Mouse (Mus musculus): ENCODE data around the gene Kcnk4. TPM values are rescaled to one million over a fixed set of nuclear protein-coding genes. Genes with fewer than 3 reads are reported as not detected.
"Not testable (repeated sequence)": the region's sequence is repeated elsewhere in the genome, so short reads cannot be mapped to it uniquely, and the experiment has no call there.

The Kcnk4 gene
- polyA plus RNA-seq, 1 experiment from 2014 or later = 0.85 TPM

DNA sequence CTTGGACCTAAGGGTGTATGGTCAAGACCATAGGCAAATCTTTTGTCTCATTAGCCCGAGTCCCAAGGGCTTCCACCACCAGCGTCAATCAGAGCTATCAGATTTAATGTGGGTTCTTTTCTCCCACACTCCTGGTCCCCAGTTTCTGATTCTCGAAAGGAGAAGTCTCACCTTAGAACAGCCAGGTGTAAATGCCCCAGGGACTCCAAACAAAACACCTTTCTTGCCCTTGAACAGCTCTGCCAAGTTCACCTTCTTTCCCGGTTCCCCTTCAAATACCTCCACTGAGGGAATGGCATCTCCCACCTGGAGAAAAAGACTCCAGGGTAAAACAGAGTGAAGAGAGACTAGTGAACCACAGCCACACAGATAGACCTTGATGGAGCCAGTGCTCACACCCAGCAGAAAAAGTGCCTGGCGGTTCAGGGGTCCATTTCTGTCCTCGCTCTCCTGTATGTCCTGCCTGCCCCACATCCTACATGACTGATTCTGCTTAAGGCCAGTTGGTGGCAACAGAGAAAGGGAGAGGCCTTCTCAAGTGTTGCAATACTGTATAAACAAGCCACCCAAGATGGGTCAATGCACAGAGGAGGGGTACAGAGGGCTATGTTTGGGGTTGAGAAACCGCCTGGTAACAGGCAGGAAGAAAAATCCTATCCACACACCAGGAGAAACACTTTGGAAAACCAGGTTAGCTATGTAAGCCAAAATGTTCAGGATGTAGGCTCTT, 26.3 kb downstream of the Kcnk4 start:
- peaks cover 26% of the 10 kb centered on the region for H3K4me1 ChIP-seq
- H3K4me2 ChIP-seq (replicated peaks) = peak overlapping the region; percentile 69
- H3K36me3 ChIP-seq = peaks cover 50% of the 10 kb centered on the region
- H3K27ac ChIP-seq = no peak overlapping the region
- H3K27me3 ChIP-seq = no peaks in the 10 kb centered on the region
- H3K9me3 ChIP-seq = no peaks in the 10 kb centered on the region
- peak overlapping the region; percentile 64 for H3K4me3 ChIP-seq
- no peak for ATAC-seq (ENCODE audit: low FRiP score, low read depth)
- 86% methylated on average over 7 of the region's 7 CpGs for WGBS
- peak overlapping the region; percentile 78 for H3K9ac ChIP-seq

DNA sequence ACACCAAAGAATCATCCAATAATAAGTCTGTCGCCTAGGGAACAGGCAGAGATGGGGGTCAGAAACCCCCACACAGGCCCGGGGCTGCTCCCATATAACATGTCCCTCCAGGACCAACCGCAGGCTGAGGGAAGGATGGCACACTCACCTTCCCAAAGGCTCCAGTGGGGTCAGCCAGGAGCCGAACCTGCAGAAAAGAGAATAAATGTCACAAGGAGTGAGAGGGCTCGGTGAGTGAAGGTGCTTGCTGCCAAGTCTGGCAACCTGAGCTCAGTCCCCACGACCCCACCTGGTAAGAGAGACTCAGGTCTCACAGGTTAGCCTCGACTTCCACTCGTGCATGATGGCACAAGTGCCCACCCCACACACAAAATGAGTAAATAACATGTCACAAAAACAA, 27.2 kb downstream of the Kcnk4 start:
- 88% methylated on average over 8 of the region's 8 CpGs for WGBS
- Histone ChIP-seq H3K4me1 (peaks cover 26% of the 10 kb centered on the region), H3K4me3 (no peak overlapping the region), H3K36me3 (peaks cover 41% of the 10 kb centered on the region), H3K27ac (no peak overlapping the region), H3K9me3 (no peaks in the 10 kb centered on the region), H3K4me2 (replicated peaks) (no peak overlapping the region), H3K27me3 (no peaks in the 10 kb centered on the region), H3K9ac (no peak overlapping the region)
- ATAC-seq (ENCODE audit: low FRiP score, low read depth) = no peak

DNA sequence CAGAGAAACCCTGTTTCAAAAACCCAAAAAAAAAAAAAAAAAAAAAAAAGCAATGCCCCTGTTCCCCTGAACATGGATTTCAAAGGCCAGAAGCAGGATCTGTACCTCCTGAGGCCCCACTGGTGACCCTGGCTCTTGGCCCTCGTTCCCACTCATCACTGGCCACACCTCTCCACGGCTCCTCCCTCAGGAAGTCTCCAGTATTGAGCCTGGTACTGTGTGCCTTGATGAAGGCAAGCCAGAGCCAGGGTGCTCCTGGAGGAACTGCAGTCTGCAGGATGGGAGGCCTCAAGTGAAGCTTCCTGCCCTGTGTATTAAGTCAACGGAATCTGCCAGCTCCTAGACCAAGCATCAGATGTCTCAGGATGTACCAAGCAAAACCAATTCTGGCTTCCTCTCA, 28.1 kb downstream of the Kcnk4 start:
- no peak overlapping the region for H3K27ac ChIP-seq
- H3K9me3 ChIP-seq = no peaks in the 10 kb centered on the region
- H3K4me3 ChIP-seq = no peak overlapping the region
- H3K36me3 ChIP-seq = peaks cover 32% of the 10 kb centered on the region
- WGBS = 91% methylated on average over 3 of the region's 3 CpGs
- H3K27me3 ChIP-seq = no peaks in the 10 kb centered on the region
- H3K4me1 ChIP-seq = peaks cover 22% of the 10 kb centered on the region
- H3K9ac ChIP-seq = no peak overlapping the region
- ATAC-seq (ENCODE audit: low FRiP score, low read depth) = no peak
- no peak overlapping the region for H3K4me2 ChIP-seq (replicated peaks)

DNA sequence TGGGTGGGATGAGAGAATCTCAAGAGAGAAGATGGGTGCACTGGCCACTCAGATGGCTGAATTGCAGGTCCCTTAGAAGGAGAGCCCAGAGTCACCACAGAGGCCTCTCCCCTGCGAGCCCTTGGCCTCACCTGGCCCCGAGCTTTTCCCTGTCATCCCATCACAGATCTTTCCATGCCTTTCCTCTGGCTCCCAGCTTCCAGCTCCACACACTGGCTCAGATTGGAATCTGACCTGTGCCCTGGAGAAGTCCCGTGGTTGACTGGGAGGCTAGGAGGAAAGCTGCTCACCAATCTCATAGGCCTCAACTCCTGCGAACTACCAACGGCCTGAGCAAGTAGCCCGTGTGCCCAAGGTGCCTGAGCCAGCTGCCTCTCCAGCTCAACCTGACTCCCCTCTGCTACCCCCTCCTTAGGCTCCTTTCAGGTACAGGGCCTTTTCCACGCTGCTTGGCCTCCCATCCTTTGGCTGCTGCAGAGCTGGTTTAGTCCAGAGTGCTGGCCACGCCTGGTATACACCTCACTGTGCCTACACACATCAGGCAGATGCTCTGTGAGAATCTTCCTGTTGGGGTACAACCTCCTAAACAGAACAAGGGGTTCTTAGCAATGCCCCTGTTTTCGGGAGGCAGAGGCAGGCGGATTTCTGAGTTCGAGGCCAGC, 28.7 kb downstream of the Kcnk4 start:
- H3K4me3 ChIP-seq = no peak overlapping the region
- H3K9ac ChIP-seq = no peak overlapping the region
- peaks cover 30% of the 10 kb centered on the region for H3K36me3 ChIP-seq
- H3K9me3 ChIP-seq = no peaks in the 10 kb centered on the region
- H3K27ac ChIP-seq = no peak overlapping the region
- no peak overlapping the region for H3K4me2 ChIP-seq (replicated peaks)
- no peak for ATAC-seq (ENCODE audit: low FRiP score, low read depth)
- 93% methylated on average over 11 of the region's 11 CpGs for WGBS
- H3K4me1 ChIP-seq = peaks cover 18% of the 10 kb centered on the region
- no peaks in the 10 kb centered on the region for H3K27me3 ChIP-seq

DNA sequence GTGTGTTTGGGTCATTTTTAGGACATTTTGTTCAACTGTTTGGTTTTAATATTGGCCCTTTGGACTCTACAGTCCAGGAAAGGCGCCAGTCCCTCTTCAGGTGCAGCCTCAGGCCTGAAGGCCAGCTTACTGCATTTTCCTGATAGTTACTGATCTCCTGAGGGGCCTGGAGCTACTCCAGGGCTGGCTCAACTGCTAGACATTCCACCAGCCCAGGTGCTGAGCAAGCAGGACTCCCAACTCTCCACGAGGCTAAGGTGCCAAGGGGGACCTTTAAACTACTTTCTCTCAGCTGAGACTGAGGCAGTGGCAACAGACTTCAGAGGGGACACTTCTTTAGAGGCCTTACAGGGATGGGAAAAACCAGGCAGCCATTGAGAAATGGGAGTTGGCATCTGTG, 29.5 kb downstream of the Kcnk4 start:
- Histone ChIP-seq H3K27me3 (no peaks in the 10 kb centered on the region), H3K4me1 (peaks cover 18% of the 10 kb centered on the region), H3K4me2 (replicated peaks) (no peak overlapping the region), H3K36me3 (peaks cover 30% of the 10 kb centered on the region), H3K27ac (no peak overlapping the region), H3K9me3 (0 out of 2 replicates have a peak, but pooled peaks cover under 1% of the 10 kb centered on the region), H3K4me3 (no peak overlapping the region), H3K9ac (no peak overlapping the region)
- ATAC-seq (ENCODE audit: low FRiP score, low read depth) = no peak
- WGBS = 74% methylated on average over 2 of the region's 2 CpGs

DNA sequence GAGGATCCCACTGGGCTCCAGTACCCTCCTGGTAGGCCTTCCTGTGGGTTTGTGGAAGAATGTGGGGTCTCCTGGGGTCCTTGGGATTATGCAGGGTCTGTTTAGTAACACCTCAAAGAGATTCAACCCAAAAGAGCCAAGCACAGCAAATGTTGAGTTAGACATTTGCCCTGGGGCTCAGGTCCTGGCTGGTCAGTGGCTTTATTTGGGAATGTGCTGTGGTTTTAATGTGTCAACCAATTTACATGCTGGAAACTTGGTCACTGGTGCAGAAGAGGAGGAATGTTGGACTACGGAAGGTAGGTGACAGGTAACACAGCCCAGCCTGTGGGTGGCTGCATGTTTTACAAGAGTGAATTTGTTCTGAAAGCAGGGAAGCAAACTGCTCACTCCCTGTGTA, 31.3 kb downstream of the Kcnk4 start:
- 100% methylated on average over 1 of the region's 1 CpGs for WGBS
- Histone ChIP-seq H3K9ac (no peak overlapping the region), H3K27ac (no peak overlapping the region), H3K9me3 (0 out of 2 replicates have a peak, but pooled peaks cover 5% of the 10 kb centered on the region), H3K4me1 (peaks cover 9% of the 10 kb centered on the region), H3K27me3 (no peaks in the 10 kb centered on the region), H3K36me3 (peaks cover 30% of the 10 kb centered on the region), H3K4me2 (replicated peaks) (no peak overlapping the region), H3K4me3 (no peak overlapping the region)
- ATAC-seq (ENCODE audit: low FRiP score, low read depth) = no peak

DNA sequence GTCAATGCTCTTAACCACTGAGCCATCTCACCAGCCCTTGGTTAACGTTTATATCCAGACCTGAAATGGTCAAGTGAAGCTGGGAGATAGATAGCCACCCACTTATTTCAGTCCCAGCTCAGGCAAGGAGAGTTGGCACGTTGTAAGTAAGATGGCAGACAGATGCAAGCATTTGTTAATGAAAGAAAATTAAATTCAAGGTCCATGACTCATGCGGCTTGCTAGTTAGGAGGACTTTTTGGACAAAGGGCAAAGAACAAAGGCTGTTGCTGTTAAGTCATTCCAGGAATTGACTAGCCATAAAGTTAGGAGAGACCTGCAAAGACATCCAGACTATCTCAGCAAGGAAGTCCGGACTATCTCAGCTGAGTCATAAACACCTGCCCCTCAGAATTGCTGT, 34.7 kb downstream of the Kcnk4 start:
- 88% methylated on average over 4 of the region's 4 CpGs for WGBS
- Histone ChIP-seq H3K4me2 (replicated peaks) (no peak overlapping the region), H3K9ac (no peak overlapping the region), H3K27ac (no peak overlapping the region), H3K4me1 (no peaks in the 10 kb centered on the region), H3K9me3 (peaks cover 11% of the 10 kb centered on the region; the same call in 1 of the 2 replicates), H3K4me3 (no peak overlapping the region), H3K36me3 (peaks cover 4% of the 10 kb centered on the region; the same call in 1 of the 2 replicates), H3K27me3 (no peaks in the 10 kb centered on the region)
- no peak for ATAC-seq (ENCODE audit: low FRiP score, low read depth)

DNA sequence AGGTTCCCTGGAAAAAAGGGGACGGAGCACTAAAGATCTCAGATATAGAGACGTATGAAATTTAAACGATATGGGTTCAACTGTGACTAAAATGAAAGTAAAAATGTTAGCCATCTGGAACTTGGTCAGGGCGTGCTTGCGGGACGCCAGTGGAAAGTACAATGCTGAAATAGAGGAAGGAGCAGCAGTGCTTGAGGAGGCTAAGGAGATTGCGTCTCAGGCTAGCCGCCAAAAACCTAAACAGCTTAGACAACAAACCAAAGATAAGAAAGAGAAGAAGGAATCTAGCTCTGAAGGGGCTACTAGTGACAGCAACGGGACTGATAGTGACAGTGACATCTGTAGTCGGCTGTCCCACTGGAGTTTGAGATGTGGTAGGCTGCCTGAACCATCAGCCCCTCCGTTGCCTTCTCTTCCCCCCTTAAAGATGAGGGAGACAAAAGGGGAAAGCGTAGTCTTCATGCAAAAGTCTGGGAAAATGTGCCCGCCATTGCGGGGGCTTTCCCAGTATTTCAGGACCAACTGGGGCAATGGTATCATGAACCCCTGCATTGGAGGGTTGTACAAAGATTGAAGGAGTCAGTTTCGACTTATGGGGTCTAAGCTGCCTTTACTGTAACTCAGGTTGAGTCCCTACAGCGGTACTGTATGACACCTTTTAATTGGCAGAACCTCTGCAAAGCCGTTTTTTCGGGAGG, 38.6 kb downstream of the Kcnk4 start:
- H3K9me3 ChIP-seq = peaks cover 11% of the 10 kb centered on the region; the same call in 1 of the 2 replicates
- not testable (repeated sequence) for H3K9ac ChIP-seq; H3K36me3 ChIP-seq; H3K4me1 ChIP-seq; H3K27me3 ChIP-seq; ATAC-seq (ENCODE audit: low FRiP score, low read depth); H3K4me3 ChIP-seq; H3K27ac ChIP-seq; H3K4me2 ChIP-seq (replicated peaks)
- 86% methylated on average over 18 of the region's 18 CpGs for WGBS

DNA sequence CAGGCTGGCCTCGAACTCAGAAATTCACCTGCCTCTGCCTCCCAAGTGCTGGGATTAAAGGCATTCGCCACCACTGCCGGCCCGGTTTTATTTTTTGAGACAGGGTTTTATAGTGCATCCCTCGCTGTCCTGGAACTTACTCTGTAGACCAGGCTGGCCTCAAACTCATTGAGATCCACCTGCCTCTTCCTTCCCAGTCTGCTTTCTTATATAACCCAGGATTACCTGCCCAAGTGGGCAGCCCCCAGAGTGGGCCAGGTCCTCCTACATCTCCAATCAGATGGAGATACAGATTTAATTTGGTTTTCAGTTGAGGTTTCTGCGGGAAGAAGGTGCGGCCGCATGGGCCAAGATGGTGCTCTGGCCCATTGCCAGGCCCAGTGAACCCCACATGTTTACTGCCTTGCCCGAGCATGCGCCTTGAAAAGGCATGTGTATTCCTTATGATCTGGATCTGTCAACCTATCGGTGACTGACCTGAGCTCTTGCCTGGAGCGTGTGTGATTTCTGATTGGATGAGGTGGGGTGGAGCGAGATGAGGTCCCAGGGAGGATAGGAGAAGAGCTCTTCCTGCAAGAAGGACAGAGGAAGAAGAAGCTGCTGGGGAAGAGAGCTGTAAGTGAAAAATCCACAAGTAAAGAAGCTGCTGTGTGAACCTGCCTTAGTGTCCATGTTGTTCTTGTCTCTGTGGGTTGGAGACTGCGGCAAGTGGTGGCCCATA, 40.4 kb downstream of the Kcnk4 start:
- H3K9ac ChIP-seq = no peak overlapping the region
- no peak for ATAC-seq (ENCODE audit: low FRiP score, low read depth)
- no peaks in the 10 kb centered on the region for H3K4me1 ChIP-seq
- H3K27ac ChIP-seq = no peak overlapping the region
- H3K27me3 ChIP-seq = no peaks in the 10 kb centered on the region
- no peak overlapping the region for H3K4me3 ChIP-seq
- no peak overlapping the region for H3K4me2 ChIP-seq (replicated peaks)
- peaks cover 6% of the 10 kb centered on the region; the same call in 1 of the 2 replicates for H3K9me3 ChIP-seq
- 90% methylated on average over 14 of the region's 14 CpGs for WGBS
- H3K36me3 ChIP-seq = no peaks in the 10 kb centered on the region

DNA sequence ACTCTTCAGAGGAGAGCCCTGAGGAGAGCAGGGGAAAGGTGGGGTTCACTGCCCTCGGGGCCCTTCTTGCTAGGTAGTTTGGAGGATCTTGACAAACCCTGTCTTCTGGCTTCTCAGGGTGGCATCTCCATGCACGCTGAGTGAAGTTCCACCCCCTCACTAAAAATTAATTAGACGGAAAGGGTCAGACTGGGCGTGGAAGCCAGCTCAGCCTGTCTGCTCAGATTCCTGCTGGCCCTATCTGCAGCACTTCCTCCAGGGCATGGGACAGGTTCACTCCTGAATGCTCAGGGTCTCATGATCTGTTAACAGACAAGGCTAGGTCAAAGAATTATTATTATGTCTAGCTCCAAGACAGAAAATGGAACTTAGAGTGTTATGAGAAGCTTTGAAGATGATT, 41.8 kb downstream of the Kcnk4 start:
- no peaks in the 10 kb centered on the region for H3K4me1 ChIP-seq
- no peaks in the 10 kb centered on the region for H3K36me3 ChIP-seq
- no peak overlapping the region for H3K27ac ChIP-seq
- no peak for ATAC-seq (ENCODE audit: low FRiP score, low read depth)
- H3K4me3 ChIP-seq = no peak overlapping the region
- no peak overlapping the region for H3K9ac ChIP-seq
- no peak overlapping the region for H3K4me2 ChIP-seq (replicated peaks)
- no peaks in the 10 kb centered on the region for H3K27me3 ChIP-seq
- H3K9me3 ChIP-seq = peaks cover 6% of the 10 kb centered on the region; the same call in 1 of the 2 replicates
- 57% methylated on average over 4 of the region's 4 CpGs for WGBS

DNA sequence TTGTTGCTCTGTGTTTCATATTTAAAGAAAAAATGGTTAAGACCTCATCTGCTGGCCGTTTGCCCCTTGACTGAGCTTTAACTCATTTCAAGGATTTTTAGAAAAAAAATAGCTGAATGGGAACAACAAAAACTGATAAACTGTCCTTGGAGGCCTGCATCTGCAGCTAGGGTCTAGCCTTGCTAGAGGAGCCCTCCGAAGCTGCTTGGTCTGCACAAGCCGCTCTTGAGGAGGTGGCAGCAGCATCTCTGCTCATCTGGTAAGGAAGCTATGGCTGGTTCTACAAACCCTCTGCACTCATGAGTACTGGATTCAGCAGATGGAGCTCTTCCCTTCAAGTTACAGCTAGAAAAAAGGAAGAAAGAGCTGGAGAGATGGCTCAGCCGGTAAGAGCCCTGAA, 56.4 kb downstream of the Kcnk4 start:
- Histone ChIP-seq H3K4me2 (replicated peaks) (no peak overlapping the region), H3K9me3 (peaks cover 9% of the 10 kb centered on the region; the same call in 1 of the 2 replicates), H3K36me3 (no peaks in the 10 kb centered on the region), H3K4me3 (no peak overlapping the region), H3K27ac (no peak overlapping the region), H3K27me3 (no peaks in the 10 kb centered on the region), H3K9ac (no peak overlapping the region), H3K4me1 (no peaks in the 10 kb centered on the region)
- ATAC-seq (ENCODE audit: low FRiP score, low read depth) = no peak
- WGBS = 87% methylated on average over 4 of the region's 4 CpGs

DNA sequence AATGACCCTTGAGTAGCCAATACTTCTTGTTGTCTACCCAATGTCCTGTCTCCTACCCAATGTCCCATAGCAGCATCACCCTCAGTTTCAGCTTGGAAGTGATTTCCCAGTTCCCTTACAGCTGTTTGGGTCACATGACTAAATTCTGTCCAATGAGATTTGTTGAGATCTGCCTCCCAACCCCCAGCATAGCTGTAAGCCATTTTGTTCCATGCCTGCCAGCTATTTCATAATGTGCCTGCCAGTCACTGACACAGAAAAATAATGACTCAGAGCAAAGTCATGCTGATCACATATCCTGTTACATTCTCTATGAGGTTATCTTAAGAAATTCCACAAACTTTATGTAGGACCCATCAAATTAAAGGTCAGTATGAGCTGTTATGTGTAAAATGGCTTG, 57.5 kb downstream of the Kcnk4 start:
- 0 out of 2 replicates have a peak, but pooled peaks cover under 1% of the 10 kb centered on the region for H3K4me1 ChIP-seq
- peaks cover 9% of the 10 kb centered on the region; the same call in 1 of the 2 replicates for H3K9me3 ChIP-seq
- H3K9ac ChIP-seq = no peak overlapping the region
- H3K27ac ChIP-seq = no peak overlapping the region
- no peaks in the 10 kb centered on the region for H3K27me3 ChIP-seq
- H3K4me2 ChIP-seq (replicated peaks) = no peak overlapping the region
- ATAC-seq (ENCODE audit: low FRiP score, low read depth) = no peak
- no peaks in the 10 kb centered on the region for H3K36me3 ChIP-seq
- no peak overlapping the region for H3K4me3 ChIP-seq

Data from limb, embryonic 13.5 days (tissue).